Mouse (Mus musculus) bone marrow, adult 2 months (tissue): ENCODE measurements around the gene Pla2g3. TPM values are rescaled to one million over a fixed set of nuclear protein-coding genes. Genes with fewer than 3 reads are reported as not detected.

Experiments used
- H3K27ac ChIP-seq: fragments of 200-500 bp; 2 replicates; pipeline ENCODE4 v1.5.1; 2012; ENCODE audit warnings: low read depth, mild to moderate bottlenecking, control low read depth, inconsistent platforms, low read length; ENCODE audit not compliant: control insufficient read depth, poor library complexity, insufficient read depth
- H3K4me1 ChIP-seq: fragments of 200-500 bp; 2 replicates; pipeline ENCODE4 v1.6.1; 2011; ENCODE audit warnings: low read length; ENCODE audit not compliant: control insufficient read depth, insufficient read depth
- H3K4me3 ChIP-seq: fragments of 200-500 bp; replicated peaks from 2 replicates; pipeline ENCODE3; 2011; ENCODE audit warnings: mild to moderate bottlenecking, low read depth, low read length, control low read depth; ENCODE audit not compliant: control insufficient read depth
- CTCF ChIP-seq: fragments of 200-500 bp; IDR thresholded peaks from 2 replicates; pipeline ENCODE4 v1.5.1; 2011; ENCODE audit warnings: low read length, control low read depth; ENCODE audit not compliant: control insufficient read depth, insufficient read depth
- POLR2A ChIP-seq: fragments of 200-500 bp; IDR thresholded peaks from 2 replicates; pipeline ENCODE4 v1.6.1; 2011; ENCODE audit warnings: low read depth, mild to moderate bottlenecking, control low read depth, low read length, borderline replicate concordance; ENCODE audit not compliant: control insufficient read depth
- WGBS: fragments of 180-500 bp; shearing (Covaris S2); methylation state at CpG from one replicate; pipeline ENCODE4 v1.1.7; 2018; 5-methylcytosine and 5-hydroxymethylcytosine counted together
- polyA plus RNA-seq: library from polyadenylated mRNA; stranded (reverse); fragments of >200 nt; gene quantifications from 2 replicates; pipeline ENCODE4 v1.2.4, GENCODE M21; 2011; ENCODE audit warnings: low replicate concordance; ENCODE audit not compliant: missing spikeins, insufficient read depth, insufficient read length

Pla2g3 gene
- polyA plus RNA-seq, 1 experiment = not detected

- TF ChIP-seq CTCF (peak; percentile 88), POLR2A (peak; percentile 38; the same call in 1 of the 2 replicates)
- Histone ChIP-seq H3K27ac (peak overlapping the region; percentile 74), H3K4me1 (peaks cover 2% of the 10 kb centered on the region; the same call in 1 of the 2 replicates), H3K4me3 (peak overlapping the region; percentile 80)
- under 1% methylated on average over 36 of the region's 36 CpGs for WGBS
Measured at GRCm38 (mm10) chr11:3535406-3535986, 47.4 kb downstream of the Pla2g3 start.

- H3K27ac ChIP-seq = peak overlapping the region; percentile 74
- H3K4me3 ChIP-seq = peak overlapping the region; percentile 80
- WGBS = 66% methylated on average over 5 of the region's 5 CpGs
- H3K4me1 ChIP-seq = peaks cover 2% of the 10 kb centered on the region; the same call in 1 of the 2 replicates
- TF ChIP-seq CTCF = no peak
- TF ChIP-seq POLR2A = no peak
Measured at GRCm38 (mm10) chr11:3536082-3536481, 48.0 kb downstream of the Pla2g3 start.

- no peak for TF ChIP-seq CTCF
- TF ChIP-seq POLR2A = no peak
- 80% methylated on average over 5 of the region's 5 CpGs for WGBS
- Histone ChIP-seq H3K27ac (no peak overlapping the region), H3K4me1 (peaks cover 2% of the 10 kb centered on the region; the same call in 1 of the 2 replicates), H3K4me3 (no peak overlapping the region)
Measured at GRCm38 (mm10) chr11:3536745-3537333, 48.8 kb downstream of the Pla2g3 start.

GRCm38 (mm10) chr11:3537711-3538110 is 49.6 kb downstream of the Pla2g3 start:
- WGBS = 66% methylated on average over 3 of the region's 3 CpGs
- peaks cover 2% of the 10 kb centered on the region; the same call in 1 of the 2 replicates for H3K4me1 ChIP-seq
- H3K27ac ChIP-seq = no peak overlapping the region
- TF ChIP-seq POLR2A = no peak
- TF ChIP-seq CTCF = no peak
- no peak overlapping the region for H3K4me3 ChIP-seq

- Histone ChIP-seq H3K4me1 (peaks cover 2% of the 10 kb centered on the region; the same call in 1 of the 2 replicates), H3K27ac (no peak overlapping the region), H3K4me3 (peak overlapping the region; percentile 61)
- TF ChIP-seq POLR2A (no peak), CTCF (no peak)
- 57% methylated on average over 4 of the region's 4 CpGs for WGBS
Measured at GRCm38 (mm10) chr11:3538341-3538740, 50.3 kb downstream of the Pla2g3 start.

GRCm38 (mm10) chr11:3539111-3539825 is 51.2 kb downstream of the Pla2g3 start:
- H3K4me1 ChIP-seq = peaks cover 2% of the 10 kb centered on the region; the same call in 1 of the 2 replicates
- H3K27ac ChIP-seq = no peak overlapping the region
- TF ChIP-seq POLR2A = peak; percentile 91
- no peak for TF ChIP-seq CTCF
- peak overlapping the region; percentile 77 for H3K4me3 ChIP-seq
- 3% methylated on average over 33 of the region's 33 CpGs for WGBS

GRCm38 (mm10) chr11:3539826-3540196 is 51.7 kb downstream of the Pla2g3 start:
- WGBS = 40% methylated on average over 4 of the region's 4 CpGs
- TF ChIP-seq CTCF = no peak
- TF ChIP-seq POLR2A = no peak
- no peak overlapping the region for H3K4me3 ChIP-seq
- H3K27ac ChIP-seq = no peak overlapping the region
- peaks cover 2% of the 10 kb centered on the region; the same call in 1 of the 2 replicates for H3K4me1 ChIP-seq

GRCm38 (mm10) chr11:3540451-3541085 is 52.5 kb downstream of the Pla2g3 start, which contains the start of gene Smtn:
Gene Smtn, minus strand, starts transcription at chr11:3540612.
- peak within 1 kb of the TSS; percentile 77 for H3K4me3 ChIP-seq
- no peaks in the 10 kb centered on the region; the same call in 1 of the 2 replicates for H3K4me1 ChIP-seq
- TF ChIP-seq POLR2A = no peak
- WGBS = 83% methylated on average over 23 of the region's 23 CpGs
- no peak within 1 kb of the TSS for H3K27ac ChIP-seq
